ENCODE assay signal across 9 mouse cellular contexts in the genomic region with DNA sequence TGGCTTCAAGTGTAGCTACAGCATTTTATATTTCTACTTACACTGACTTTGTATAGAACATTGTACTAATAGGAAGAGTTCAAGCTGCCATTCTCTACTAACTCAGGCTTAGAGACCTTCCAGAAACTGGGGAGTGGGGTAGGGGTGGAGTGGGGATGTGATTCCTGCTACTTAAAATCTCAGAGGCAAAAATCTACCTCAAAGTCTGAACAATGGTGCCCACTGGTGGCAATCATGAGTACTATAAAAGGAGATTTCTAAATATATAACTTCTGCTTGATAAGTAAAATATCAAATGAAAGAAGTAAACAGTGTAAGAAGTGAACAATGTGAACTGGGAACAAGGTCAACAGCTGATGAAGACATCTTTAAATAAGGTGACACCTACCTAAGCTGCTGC.
DNase-seq lines count a peak whose midpoint lies in the region; ATAC-seq and TF ChIP-seq lines count a peak whose summit lies in the region.
"Had no signal": no experiment of that assay in that cellular context is flagged by ENCODE, and none has a peak within 500 bp of the region (broad histone marks: within the 10 kb centered on the region; RNA-seq: fewer than 3 reads in every experiment).

No protein-coding gene starts in this region.

- TF ChIP-seq CTCF in heart, postnatal 0 days (IDR thresholded peaks at IDR 0.05; ENCODE audit: low read depth), result peak; percentile 48

- no peaks in the 10 kb centered on the region for H3K27me3 ChIP-seq in heart, postnatal 0 days (ENCODE audit: control insufficient read depth, insufficient read depth, low read length)
- H3K27me3 ChIP-seq in midbrain, embryonic 14.5 days (ENCODE audit: control insufficient read depth, insufficient read depth, low read length), result no peaks in the 10 kb centered on the region
- no peaks in the 10 kb centered on the region for H3K27me3 ChIP-seq in midbrain, embryonic 15.5 days (replicated peaks)
- H3K27me3 ChIP-seq: neural tube, embryonic 12.5 days had no signal

- H3K4me1 ChIP-seq in heart, postnatal 0 days (ENCODE audit: control insufficient read depth, insufficient read depth), result no peaks in the 10 kb centered on the region
- no peaks in the 10 kb centered on the region for H3K4me1 ChIP-seq in midbrain, embryonic 14.5 days (ENCODE audit: control insufficient read depth, insufficient read depth, low read length)
- no peaks in the 10 kb centered on the region for H3K4me1 ChIP-seq in midbrain, embryonic 15.5 days
- H3K4me1 ChIP-seq: neural tube, embryonic 12.5 days had no signal

- H3K9me3 ChIP-seq in heart, postnatal 0 days (replicated peaks; ENCODE audit: control insufficient read depth, low read length), result no peaks in the 10 kb centered on the region
- H3K9me3 ChIP-seq in midbrain, embryonic 14.5 days (ENCODE audit: control insufficient read depth, low read length), result no peaks in the 10 kb centered on the region
- H3K9me3 ChIP-seq in midbrain, embryonic 15.5 days, result no peaks in the 10 kb centered on the region
- H3K9me3 ChIP-seq: neural tube, embryonic 12.5 days had no signal

- no peak for TF ChIP-seq EP300 in heart, postnatal 0 days (IDR thresholded peaks at IDR 0.05; ENCODE audit: low read depth)

- ATAC-seq in heart, postnatal 0 days (ENCODE audit: insufficient read depth, low read depth), result no peak
- ATAC-seq in midbrain, embryonic 14.5 days (ENCODE audit: low FRiP score, low TSS enrichment), result no peak
- no peak for ATAC-seq in midbrain, embryonic 15.5 days (replicated peaks)

- H3K36me3 ChIP-seq in heart, postnatal 0 days (replicated peaks; ENCODE audit: control insufficient read depth, insufficient read depth, low read length), result peaks cover 54% of the 10 kb centered on the region
- H3K36me3 ChIP-seq in midbrain, embryonic 14.5 days (ENCODE audit: control insufficient read depth, insufficient read depth, low read length), result peaks cover 37% of the 10 kb centered on the region
- H3K36me3 ChIP-seq in midbrain, embryonic 15.5 days (replicated peaks), result peaks cover 12% of the 10 kb centered on the region

- H3K27ac ChIP-seq in heart, postnatal 0 days (ENCODE audit: low read depth), result no peak overlapping the region
- H3K27ac ChIP-seq in midbrain, embryonic 14.5 days (replicated peaks; ENCODE audit: low read depth, low read length), result no peak overlapping the region
- H3K27ac ChIP-seq in midbrain, embryonic 15.5 days, result no peak overlapping the region
- H3K27ac ChIP-seq: neural tube, embryonic 12.5 days had no signal

- no peak overlapping the region for H3K9ac ChIP-seq in heart, postnatal 0 days (replicated peaks; ENCODE audit: low read depth, low read length)
- no peak overlapping the region for H3K9ac ChIP-seq in midbrain, embryonic 14.5 days (replicated peaks; ENCODE audit: low read length)
- no peak overlapping the region for H3K9ac ChIP-seq in midbrain, embryonic 15.5 days
- H3K9ac ChIP-seq: neural tube, embryonic 12.5 days had no signal

- H3K4me2 ChIP-seq in heart, postnatal 0 days (ENCODE audit: low read depth, low read length), result no peak overlapping the region
- no peak overlapping the region for H3K4me2 ChIP-seq in midbrain, embryonic 14.5 days (ENCODE audit: low read length)
- no peak overlapping the region for H3K4me2 ChIP-seq in midbrain, embryonic 15.5 days
- H3K4me2 ChIP-seq: neural tube, embryonic 12.5 days had no signal

- peak; percentile 28 for DNase-seq in heart, postnatal 0 days (ENCODE audit: low spot score)
- no peak for DNase-seq in heart, adult 8-10 months (ENCODE audit: low spot score)
- DNase-seq in midbrain, embryonic 14.5 days, result peak; percentile 47
- DNase-seq in adrenal gland, postnatal 14 days, result peak; percentile 53
- DNase-seq in mesoderm, embryonic 11.5 days (ENCODE audit: low read depth, low spot score), result peak; percentile 23
- DNase-seq in spleen, postnatal 36 days (ENCODE audit: low spot score in 2 of 2), result no peak
- DNase-seq in spleen, adult 12 weeks (ENCODE audit: low spot score), result no peak

- H3K4me3 ChIP-seq in heart, postnatal 0 days (ENCODE audit: low read depth, low read length), result no peak overlapping the region
- no peak overlapping the region for H3K4me3 ChIP-seq in midbrain, embryonic 14.5 days (replicated peaks; ENCODE audit: low read depth, low read length)
- H3K4me3 ChIP-seq in midbrain, embryonic 15.5 days, result no peak overlapping the region
- H3K4me3 ChIP-seq: neural tube, embryonic 12.5 days had no signal

Comparison
In these comparisons a context has a peak if more than half of its experiments do, and no peak if none do; other contexts are left out.
1. DNase-seq: peak in heart, postnatal 0 days (single experiment), midbrain, embryonic 14.5 days (single experiment), adrenal gland, postnatal 14 days (single experiment) and mesoderm, embryonic 11.5 days (single experiment); none in heart, adult 8-10 months (single experiment), spleen, postnatal 36 days (0 of 2) and spleen, adult 12 weeks (single experiment).